Mouse (Mus musculus) liver, adult 2 months (tissue): ENCODE results near the gene Ddc. TPM values are rescaled to one million over a fixed set of nuclear protein-coding genes. Genes with fewer than 3 reads are reported as not detected.
A peak's percentile ranks its signal among the peaks of the same experiment; 100 is the strongest.

Experiments
- DNase-seq: peaks from one replicate; pipeline ENCODE4 v3.0.0-alpha.2; 2011; ENCODE audit warnings: low read depth, low spot score; ENCODE audit errors: extremely low read depth
- H3K27ac ChIP-seq: fragments of 200-500 bp; replicated peaks from 2 replicates; pipeline ENCODE4 v1.5.1; 2012; ENCODE audit warnings: low read depth, mild to moderate bottlenecking, control low read depth, inconsistent platforms, low read length; ENCODE audit not compliant: insufficient read depth
- H3K27me3 ChIP-seq: fragments of 200-500 bp; 2 replicates; pipeline ENCODE4 v1.6.1; 2012; ENCODE audit warnings: mild to moderate bottlenecking, moderate library complexity, low read length, inconsistent platforms; ENCODE audit not compliant: control insufficient read depth, insufficient read depth
- H3K36me3 ChIP-seq: fragments of 200-500 bp; 2 replicates; pipeline ENCODE4 v1.6.1; 2012; ENCODE audit warnings: low read length, inconsistent platforms; ENCODE audit not compliant: control insufficient read depth, insufficient read depth
- H3K4me1 ChIP-seq: fragments of 200-500 bp; 2 replicates; pipeline ENCODE4 v1.6.1; 2011; ENCODE audit warnings: low read length; ENCODE audit not compliant: control insufficient read depth, insufficient read depth
- H3K4me3 ChIP-seq: fragments of 200-500 bp; 2 replicates; pipeline ENCODE4 v1.5.1; 2011; ENCODE audit warnings: low read depth, mild to moderate bottlenecking, control low read depth, low read length, moderate library complexity; ENCODE audit not compliant: insufficient read depth
- H3K79me2 ChIP-seq: fragments of 200-500 bp; 2 replicates; pipeline ENCODE4 v1.6.1; 2012; ENCODE audit warnings: inconsistent platforms, mild to moderate bottlenecking, low read length, moderate library complexity; ENCODE audit not compliant: control insufficient read depth, insufficient read depth
- H3K9ac ChIP-seq: fragments of 200-500 bp; 2 replicates; pipeline ENCODE4 v1.6.1; 2012; ENCODE audit warnings: low read depth, mild to moderate bottlenecking, control low read depth, inconsistent platforms, low read length
- CTCF ChIP-seq: fragments of 200-500 bp; IDR thresholded peaks from 2 replicates; pipeline ENCODE4 v1.5.1; 2011; ENCODE audit warnings: low read depth, low read length, control low read depth
- POLR2A ChIP-seq: fragments of 200-500 bp; IDR thresholded peaks from 2 replicates; pipeline ENCODE4 v1.6.1; 2011; ENCODE audit warnings: low read length, control low read depth; ENCODE audit not compliant: insufficient read depth; ENCODE audit errors: extremely low read depth
- WGBS: fragments of 180-500 bp; shearing (Covaris S2); methylation state at CpG from one replicate; pipeline ENCODE4 v1.1.7; 2018; 5-methylcytosine and 5-hydroxymethylcytosine counted together
- polyA plus RNA-seq: library from polyadenylated mRNA; depleted of rRNA; stranded (reverse); fragments of >200 nt; gene quantifications from 2 replicates; pipeline ENCODE4 v1.2.3, GENCODE M21; 2012
- total RNA-seq: library from RNA; depleted of rRNA; stranded (reverse); fragments of >200 nt; gene quantifications from 2 replicates; pipeline ENCODE4 v1.2.3, GENCODE M21; 2014

Gene Ddc
- total and polyA plus RNA-seq, 2 experiments = 56.4 to 82.3 TPM

DNA sequence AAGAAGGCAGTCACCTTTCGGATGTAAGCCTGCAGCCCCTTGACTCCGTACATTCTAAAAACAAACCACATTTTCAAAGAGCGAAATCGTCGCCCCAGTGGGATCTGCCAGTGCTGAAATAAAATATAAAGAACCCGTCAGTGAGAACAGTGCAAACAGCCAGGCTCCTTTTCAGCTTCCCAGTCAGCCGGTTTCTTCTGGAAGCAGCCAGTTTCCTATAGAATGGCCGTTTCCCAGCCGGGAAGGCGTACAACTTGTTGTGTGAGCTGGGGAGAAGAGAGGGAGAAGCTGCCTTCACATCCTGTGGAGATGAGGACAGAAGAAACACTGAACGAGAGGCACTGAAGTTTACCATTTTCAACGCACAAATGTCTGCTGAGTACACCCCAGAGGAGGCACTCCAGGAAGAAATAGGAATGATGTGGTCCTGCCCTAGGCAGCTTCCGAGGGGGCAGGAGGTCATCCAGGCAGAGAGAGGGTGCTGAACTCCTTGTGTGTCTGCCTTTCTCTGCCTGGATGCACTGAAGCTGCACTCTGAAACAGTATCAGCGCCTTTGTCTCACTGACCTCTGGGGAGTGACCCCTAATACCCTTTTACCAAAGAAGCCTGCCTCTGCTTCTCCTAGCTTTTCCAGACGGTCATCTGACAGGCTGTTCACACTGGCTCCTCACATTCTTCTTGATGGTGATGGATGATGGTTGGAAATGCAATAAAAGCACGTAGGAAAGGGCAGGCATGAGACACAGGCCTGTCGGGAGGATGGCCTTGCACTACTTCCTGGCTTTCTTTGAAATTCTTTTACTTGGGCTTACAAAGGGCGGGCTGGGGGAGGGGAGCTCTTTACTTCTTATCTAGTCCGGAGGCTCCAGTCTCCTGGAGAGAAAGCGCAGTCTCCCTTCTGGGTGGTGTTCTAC lies 75.5 kb downstream of the Ddc start:
- Histone ChIP-seq H3K36me3 (peaks cover 36% of the 10 kb centered on the region), H3K27ac (no peak overlapping the region), H3K4me1 (no peaks in the 10 kb centered on the region), H3K9ac (no peak overlapping the region), H3K27me3 (no peaks in the 10 kb centered on the region), H3K4me3 (no peak overlapping the region), H3K79me2 (no peaks in the 10 kb centered on the region)
- TF ChIP-seq CTCF (no peak), POLR2A (no peak)
- DNase-seq = no peak
- 72% methylated on average over 20 of the region's 20 CpGs for WGBS

DNA sequence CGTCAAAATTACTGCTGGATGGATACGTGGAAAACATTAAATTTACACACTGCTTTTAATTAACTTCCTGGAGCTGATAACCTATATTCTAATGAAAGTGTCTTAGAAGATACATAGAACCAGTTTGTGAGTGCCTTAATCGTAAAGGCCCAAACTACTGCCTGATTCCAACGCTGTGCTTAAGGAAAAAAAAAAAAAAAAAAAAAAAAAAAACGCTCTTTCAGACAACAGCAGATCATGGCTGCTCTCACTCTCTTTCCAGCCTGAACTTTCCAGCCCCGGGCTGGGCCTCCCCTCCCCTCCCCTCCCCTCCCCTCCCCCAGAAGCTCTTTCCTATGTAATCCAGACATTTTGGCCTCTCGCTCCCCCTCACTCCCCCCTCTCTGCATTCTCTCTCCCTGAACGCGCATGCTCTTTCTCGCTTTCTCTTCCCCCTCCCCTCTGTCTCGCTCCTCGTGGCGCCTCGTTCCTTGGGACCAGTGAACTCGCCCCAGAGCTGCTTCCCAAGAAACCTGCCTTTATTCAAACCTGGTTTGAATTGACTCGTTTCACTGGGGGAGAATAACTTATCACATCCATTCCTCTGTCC lies 76.5 kb downstream of the Ddc start:
- Histone ChIP-seq H3K27me3 (no peaks in the 10 kb centered on the region), H3K79me2 (no peaks in the 10 kb centered on the region), H3K9ac (no peak overlapping the region), H3K4me1 (no peaks in the 10 kb centered on the region), H3K36me3 (peaks cover 39% of the 10 kb centered on the region), H3K4me3 (no peak overlapping the region), H3K27ac (no peak overlapping the region)
- TF ChIP-seq POLR2A = no peak
- no peak for TF ChIP-seq CTCF
- DNase-seq = no peak
- 68% methylated on average over 16 of the region's 16 CpGs for whole genome bisulfite sequencing

DNA sequence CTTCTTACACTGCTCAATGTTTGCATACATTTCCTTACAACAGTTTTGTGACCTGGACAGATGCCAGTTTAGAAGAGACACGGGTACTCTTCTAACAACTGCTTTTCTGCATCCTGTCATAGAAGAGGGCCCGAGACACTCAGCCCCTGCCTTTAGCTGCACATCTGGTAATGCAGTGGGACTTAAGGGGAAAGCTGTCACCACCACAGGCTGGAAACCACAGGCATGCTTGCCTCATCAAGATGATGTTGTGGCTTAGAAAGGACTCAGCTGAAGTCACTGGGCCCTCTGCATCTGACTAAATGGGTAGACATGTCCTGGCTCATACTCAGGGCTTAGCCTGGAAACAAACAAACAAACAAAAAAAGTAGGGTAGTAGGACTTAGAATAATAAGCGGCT lies 77.2 kb downstream of the Ddc start:
- no peaks in the 10 kb centered on the region for H3K4me1 ChIP-seq
- H3K27me3 ChIP-seq = no peaks in the 10 kb centered on the region
- WGBS = 73% methylated on average over 3 of the region's 3 CpGs
- no peak overlapping the region for H3K27ac ChIP-seq
- TF ChIP-seq CTCF (no peak), POLR2A (no peak)
- H3K9ac ChIP-seq = no peak overlapping the region
- peaks cover 38% of the 10 kb centered on the region for H3K36me3 ChIP-seq
- no peak overlapping the region for H3K4me3 ChIP-seq
- no peaks in the 10 kb centered on the region for H3K79me2 ChIP-seq
- DNase-seq = no peak

DNA sequence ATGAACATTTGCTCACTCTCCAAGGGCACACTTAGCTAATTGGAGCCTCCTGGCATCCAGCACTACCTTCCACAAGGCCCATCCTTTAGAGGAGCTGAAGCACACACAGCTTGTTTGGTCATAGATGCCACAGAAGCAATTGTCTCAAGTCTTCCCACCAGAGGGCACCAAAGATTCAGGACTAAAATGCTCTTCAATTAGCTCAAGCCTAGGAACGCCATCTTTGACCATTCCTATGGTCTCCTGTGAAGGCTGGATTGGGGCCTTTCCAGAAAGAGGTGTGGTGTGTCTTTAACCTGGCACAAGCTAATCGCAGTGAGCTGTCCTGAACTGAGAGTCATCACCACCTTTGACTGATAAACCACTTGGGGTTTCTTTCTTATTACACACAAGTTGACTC lies 77.7 kb downstream of the Ddc start:
- Histone ChIP-seq H3K4me1 (no peaks in the 10 kb centered on the region), H3K27ac (no peak overlapping the region), H3K79me2 (no peaks in the 10 kb centered on the region), H3K27me3 (no peaks in the 10 kb centered on the region), H3K9ac (no peak overlapping the region), H3K36me3 (peaks cover 38% of the 10 kb centered on the region), H3K4me3 (no peak overlapping the region)
- peak; percentile 69 for DNase-seq
- 8% methylated on average over 2 of the region's 2 CpGs for WGBS
- peak; percentile 56 for TF ChIP-seq CTCF
- no peak for TF ChIP-seq POLR2A

DNA sequence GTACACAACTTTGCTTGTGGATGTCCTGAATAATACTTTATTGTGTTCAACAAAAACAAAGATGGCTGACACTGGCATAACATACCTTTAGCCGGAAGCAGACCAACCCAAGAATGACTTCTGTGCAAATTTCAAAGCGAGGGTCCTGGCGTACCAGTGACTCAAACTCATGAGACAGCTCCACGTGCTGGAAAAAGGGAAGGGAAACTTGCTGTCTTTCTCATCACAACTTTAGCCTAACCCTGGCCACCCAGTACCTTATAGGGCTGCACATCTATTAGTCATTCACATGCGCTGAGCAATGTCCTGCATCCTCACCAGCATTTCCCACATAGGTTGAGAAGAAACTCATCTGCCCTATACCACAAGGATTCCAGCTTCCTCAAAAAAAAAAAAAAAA lies 78.7 kb downstream of the Ddc start:
- Histone ChIP-seq H3K36me3 (peaks cover 45% of the 10 kb centered on the region), H3K4me3 (no peak overlapping the region), H3K4me1 (no peaks in the 10 kb centered on the region), H3K27me3 (no peaks in the 10 kb centered on the region), H3K79me2 (no peaks in the 10 kb centered on the region), H3K27ac (no peak overlapping the region), H3K9ac (no peak overlapping the region)
- DNase-seq = no peak
- 92% methylated on average over 5 of the region's 5 CpGs for WGBS
- TF ChIP-seq CTCF = no peak
- TF ChIP-seq POLR2A = no peak

DNA sequence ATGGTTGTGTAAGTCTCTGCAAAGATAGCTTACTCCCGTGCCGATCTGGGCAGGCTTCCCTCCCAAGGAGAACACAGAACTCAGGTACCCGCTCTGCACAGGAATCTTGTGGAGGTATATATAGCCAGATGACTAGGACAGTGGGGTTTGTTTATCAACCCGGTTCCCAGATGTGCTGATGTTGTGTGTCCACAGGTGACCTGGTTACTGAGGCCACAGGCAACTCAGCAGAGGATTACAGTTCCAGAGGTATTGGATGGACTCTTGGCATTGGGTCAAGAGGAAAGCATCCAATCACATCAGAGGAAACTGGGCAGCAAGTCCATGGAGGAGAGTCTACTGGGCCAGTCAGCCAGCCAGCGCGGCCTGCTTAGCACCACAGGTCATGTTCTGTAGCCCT lies 79.1 kb downstream of the Ddc start:
- Histone ChIP-seq H3K9ac (no peak overlapping the region), H3K4me1 (no peaks in the 10 kb centered on the region), H3K36me3 (peaks cover 49% of the 10 kb centered on the region), H3K27ac (no peak overlapping the region), H3K4me3 (no peak overlapping the region), H3K79me2 (no peaks in the 10 kb centered on the region), H3K27me3 (no peaks in the 10 kb centered on the region)
- 30% methylated on average over 6 of the region's 6 CpGs for WGBS
- DNase-seq = peak; percentile 94
- TF ChIP-seq POLR2A (no peak), CTCF (no peak)
